Mouse (Mus musculus): Measurements from ENCODE around the gene Gm17490.
"Not testable (repeated sequence)": the region's sequence is repeated elsewhere in the genome, so short reads cannot be mapped to it uniquely, and the experiment has no call there.

The Gm17490 gene

GRCm38 (mm10) chr2:11635035-11635434, 9.0 kb upstream of the Gm17490 start:
- DNase-seq (ENCODE audit: low read depth, low spot score) = no peak

GRCm38 (mm10) chr2:11623726-11624125, 2.3 kb downstream of the Gm17490 start:
- DNase-seq (ENCODE audit: low read depth, low spot score) = no peak

GRCm38 (mm10) chr2:11623173-11623572, 2.9 kb downstream of the Gm17490 start:
- DNase-seq (ENCODE audit: low read depth, low spot score) = no peak

- no peak for DNase-seq (ENCODE audit: low read depth, low spot score)
These were observed 6.5 kb downstream of the Gm17490 start for GRCm38 (mm10) chr2:11619598-11619997.

- no peak for DNase-seq (ENCODE audit: low read depth, low spot score)
These were observed 9.2 kb downstream of the Gm17490 start for GRCm38 (mm10) chr2:11616846-11617245.

GRCm38 (mm10) chr2:11612939-11613338, 13.1 kb downstream of the Gm17490 start:
- not testable (repeated sequence) for DNase-seq (ENCODE audit: low read depth, low spot score)

GRCm38 (mm10) chr2:11606718-11607117, 19.3 kb downstream of the Gm17490 start:
- not testable (repeated sequence) for DNase-seq (ENCODE audit: low read depth, low spot score)

GRCm38 (mm10) chr2:11604911-11605310, 21.2 kb downstream of the Gm17490 start:
- DNase-seq (ENCODE audit: low read depth, low spot score) = no peak

- DNase-seq (ENCODE audit: low read depth, low spot score) = no peak
These were observed 22.0 kb downstream of the Gm17490 start, which contains the start of gene Rbm17 for GRCm38 (mm10) chr2:11604053-11604452. Rbm17 (minus strand) TSS chr2:11604153.

GRCm38 (mm10) chr2:11602506-11603489, 23.3 kb downstream of the Gm17490 start:
- peak; percentile 77 for DNase-seq (ENCODE audit: low read depth, low spot score)

GRCm38 (mm10) chr2:11601795-11602194, 24.3 kb downstream of the Gm17490 start:
- no peak for DNase-seq (ENCODE audit: low read depth, low spot score)

GRCm38 (mm10) chr2:11597906-11598305, 28.2 kb downstream of the Gm17490 start:
- DNase-seq (ENCODE audit: low read depth, low spot score) = no peak

- DNase-seq (ENCODE audit: low read depth, low spot score) = no peak
These were observed 29.4 kb downstream of the Gm17490 start for GRCm38 (mm10) chr2:11596690-11597089.

- no peak for DNase-seq (ENCODE audit: low read depth, low spot score)
These were observed 38.1 kb downstream of the Gm17490 start for GRCm38 (mm10) chr2:11587996-11588395.

- no peak for DNase-seq (ENCODE audit: low read depth, low spot score)
These were observed 46.7 kb downstream of the Gm17490 start for GRCm38 (mm10) chr2:11579399-11579798.

- no peak for DNase-seq (ENCODE audit: low read depth, low spot score)
These were observed 47.9 kb downstream of the Gm17490 start for GRCm38 (mm10) chr2:11578187-11578586.
